Mouse (Mus musculus): ENCODE data around the gene Usf1. TPM values are rescaled to one million over a fixed set of nuclear protein-coding genes. Genes with fewer than 3 reads are reported as not detected.
A peak's percentile ranks its signal among the peaks of the same experiment; 100 is the strongest.

The Usf1 gene
- total RNA-seq (2012; rRNA removed): 59.4 and 73.7 TPM in 2 replicates
- 53.8 and 54.9 TPM in 2 replicates for total RNA-seq (2014; rRNA removed)
- polyA plus RNA-seq (2012; ENCODE audit: insufficient read length, low read depth): 37.4 and 39.5 TPM in 2 replicates

- DNase-seq (ENCODE audit: extremely low read depth): peak; percentile 96
- Histone ChIP-seq H3K9me3 (replicated peaks; ENCODE audit: low read length) (no peaks in the 10 kb centered on the region), H3K36me3 (replicated peaks in 1 of 2; ENCODE audit: control insufficient read depth in 1 of 2, insufficient read depth in 1 of 2, low read length in 1 of 2) (peaks cover 38 to 63% of the 10 kb centered on the region in 2 experiments), H3K79me2 (replicated peaks; ENCODE audit: control insufficient read depth, extremely low read depth, insufficient read depth, poor library complexity, severe bottlenecking) (peaks cover 33% of the 10 kb centered on the region), H3K27ac (ENCODE audit: insufficient read depth, low read depth) (peak within 1 kb of the TSS; percentile 93), H3K4me1 (ENCODE audit: control insufficient read depth in 1 of 2, insufficient read depth in 2 of 2) (peaks cover 8 to 53% of the 10 kb centered on the region in 2 experiments; a peak in 3 of 4 replicates), H3K9ac (ENCODE audit: insufficient read depth, low read depth) (peak within 1 kb of the TSS; percentile 94), H3K27me3 (replicated peaks) (no peaks in the 10 kb centered on the region), H3K4me2 (ENCODE audit: insufficient read depth, low read depth, poor library complexity, severe bottlenecking) (no peak within 1 kb of the TSS), H3K4me3 (replicated peaks in 1 of 3; ENCODE audit: low read depth in 2 of 3, low read length in 2 of 3, poor library complexity in 1 of 3) (peak within 1 kb of the TSS; percentile 87 to 88 (median 88))
- in situ Hi-C loops (cut with MboI; ENCODE audit: low pct_ligation_motif_present, low pct_unique_long_range_greater_than_20kb, low sequenced_read_pairs): no loop called here
- dilution Hi-C loops (cut with MboI; ENCODE audit: extremely low pct_ligation_motif_present, extremely low pct_unique_long_range_greater_than_20kb, low sequenced_read_pairs): no loop called here
- TF ChIP-seq USF1 (IDR thresholded peaks at IDR 0.05; ENCODE audit: low read depth, low read length): no peak
- peak; percentile 95 for TF ChIP-seq HCFC1 (IDR thresholded peaks at IDR 0.05; ENCODE audit: low read depth, low read length)
- TF ChIP-seq ZC3H11A (IDR thresholded peaks at IDR 0.05; ENCODE audit: low read depth, low read length): no peak
- peak; percentile 96 for TF ChIP-seq ELF1 (IDR thresholded peaks at IDR 0.05; ENCODE audit: low read depth, low read length)
- TF ChIP-seq MXI1 (IDR thresholded peaks at IDR 0.05; ENCODE audit: low read depth, low read length): peak; percentile 65; the same call in 1 of the 2 replicates
- peak; percentile 97 for TF ChIP-seq RCOR1 (conservative IDR thresholded peaks at IDR 0.05; ENCODE audit: low read depth, low read length)
- peak; percentile 46; the same call in 1 of the 2 replicates for TF ChIP-seq MEF2A (IDR thresholded peaks at IDR 0.05; ENCODE audit: borderline replicate concordance, low read depth, low read length)
- TF ChIP-seq ZNF384 (IDR thresholded peaks at IDR 0.05; ENCODE audit: low read depth, low read length): peak; percentile 28; the same call in 1 of the 2 replicates
- no peak for TF ChIP-seq CTCF (conservative IDR thresholded peaks at IDR 0.05 in 1 of 2, IDR thresholded peaks at IDR 0.05 in 1 of 2; ENCODE audit: low read depth in 2 of 2, low read length in 2 of 2)
- TF ChIP-seq BHLHE40 (IDR thresholded peaks at IDR 0.05; ENCODE audit: low read depth, low read length): no peak
- TF ChIP-seq POLR2A (IDR thresholded peaks at IDR 0.05; ENCODE audit: low read depth, low read length): peak; percentile 79
- peak; percentile 86 for TF ChIP-seq ZMIZ1 (IDR thresholded peaks at IDR 0.05; ENCODE audit: low read depth, low read length)
- peak; percentile 95 for TF ChIP-seq KAT2A (IDR thresholded peaks at IDR 0.05; ENCODE audit: insufficient replicate concordance, low read length)
- TF ChIP-seq SMC3 (IDR thresholded peaks at IDR 0.05; ENCODE audit: low read depth, low read length): 0 out of 2 replicates have a peak, but pooled peaks have one; percentile 3
- no peak for TF ChIP-seq E2F4 (IDR thresholded peaks at IDR 0.05; ENCODE audit: insufficient replicate concordance, low read depth, low read length)
- TF ChIP-seq ETS1 (conservative IDR thresholded peaks at IDR 0.05; ENCODE audit: low read depth, low read length): peak; percentile 24; the same call in 1 of the 2 replicates
- peak; percentile 96 for TF ChIP-seq POLR2AphosphoS2 (IDR thresholded peaks at IDR 0.05; ENCODE audit: low read depth, low read length)
- no peak for TF ChIP-seq EP300 (IDR thresholded peaks at IDR 0.05; ENCODE audit: low read length)
- peak; percentile 39; the same call in 1 of the 2 replicates for TF ChIP-seq MAX (IDR thresholded peaks at IDR 0.05; ENCODE audit: low read length)
- TF ChIP-seq TBP (conservative IDR thresholded peaks at IDR 0.05; ENCODE audit: low read depth, low read length): peak; percentile 62; the same call in 1 of the 2 replicates
- TF ChIP-seq SIN3A (IDR thresholded peaks at IDR 0.05; ENCODE audit: low read length): peak; percentile 67; the same call in 1 of the 2 replicates
- peak; percentile 51; the same call in 1 of the 2 replicates for TF ChIP-seq NELFE (IDR thresholded peaks at IDR 0.05; ENCODE audit: low read depth, low read length)
- 0 out of 2 replicates have a peak, but pooled peaks have one; percentile 72 for TF ChIP-seq MAZ (IDR thresholded peaks at IDR 0.05; ENCODE audit: low read depth, low read length)
- no peak for TF ChIP-seq ZKSCAN1 (IDR thresholded peaks at IDR 0.05; ENCODE audit: borderline replicate concordance, low read depth, low read length)
- TF ChIP-seq IRF4 (IDR thresholded peaks at IDR 0.05; ENCODE audit: low read depth, low read length): peak; percentile 58; the same call in 1 of the 2 replicates
- peak; percentile 90 for TF ChIP-seq TCF12 (IDR thresholded peaks at IDR 0.05; ENCODE audit: low read depth, low read length)
- TF ChIP-seq NRF1 (IDR thresholded peaks at IDR 0.05; ENCODE audit: low read depth, low read length): peak; percentile 84
- TF ChIP-seq GABPA (IDR thresholded peaks at IDR 0.05; ENCODE audit: insufficient replicate concordance, low read depth, low read length): peak; percentile 60; the same call in 1 of the 2 replicates
- TF ChIP-seq UBTF (IDR thresholded peaks at IDR 0.05; ENCODE audit: low read depth, low read length): peak; percentile 81; the same call in 1 of the 2 replicates
These were observed at the start of gene Usf1 for GRCm38 (mm10) chr1:171410947-171411484. Usf1 (plus strand) TSS chr1:171411313.
